Mouse (Mus musculus) megakaryocyte, embryonic 14.5 days (primary cell): Measurements from ENCODE around the gene Dcaf11. TPM values are rescaled to one million over a fixed set of nuclear protein-coding genes. Genes with fewer than 3 reads are reported as not detected.
A peak's percentile ranks its signal among the peaks of the same experiment; 100 is the strongest.

Experiments used
- H3K27me3 ChIP-seq: replicated peaks from 2 replicates; pipeline ENCODE3; 2012; ENCODE audit warnings: inconsistent platforms
- H3K36me3 ChIP-seq: replicated peaks from 2 replicates; pipeline ENCODE3; 2012; ENCODE audit warnings: low read length, inconsistent platforms, mixed read lengths
- H3K4me1 ChIP-seq: 2 replicates; pipeline ENCODE4 v1.6.1; 2012; ENCODE audit warnings: inconsistent platforms
- H3K4me3 ChIP-seq: replicated peaks from 2 replicates; pipeline ENCODE3; 2012; ENCODE audit warnings: moderate library complexity, mild to moderate bottlenecking, inconsistent platforms
- H3K9me3 ChIP-seq: 2 replicates; pipeline ENCODE4 v1.6.1; 2012; ENCODE audit warnings: inconsistent platforms
- FLI1 ChIP-seq: IDR thresholded peaks from 2 replicates; pipeline ENCODE4 v1.6.1; 2012; ENCODE audit warnings: low read length, inconsistent platforms, mixed read lengths
- GATA1 ChIP-seq: IDR thresholded peaks from 3 replicates; pipeline ENCODE4 v1.6.1; 2012; ENCODE audit warnings: mixed read lengths, low read length, inconsistent platforms, borderline replicate concordance
- polyA plus RNA-seq: library from polyadenylated mRNA; stranded (reverse); fragments of >175 nt; gene quantifications from 2 replicates; pipeline ENCODE4 v1.2.3, GENCODE M21; 2012; ENCODE audit warnings: low replicate concordance; ENCODE audit not compliant: insufficient read depth

The Dcaf11 gene
- polyA plus RNA-seq, 1 experiment, result 17.6 TPM

DNA sequence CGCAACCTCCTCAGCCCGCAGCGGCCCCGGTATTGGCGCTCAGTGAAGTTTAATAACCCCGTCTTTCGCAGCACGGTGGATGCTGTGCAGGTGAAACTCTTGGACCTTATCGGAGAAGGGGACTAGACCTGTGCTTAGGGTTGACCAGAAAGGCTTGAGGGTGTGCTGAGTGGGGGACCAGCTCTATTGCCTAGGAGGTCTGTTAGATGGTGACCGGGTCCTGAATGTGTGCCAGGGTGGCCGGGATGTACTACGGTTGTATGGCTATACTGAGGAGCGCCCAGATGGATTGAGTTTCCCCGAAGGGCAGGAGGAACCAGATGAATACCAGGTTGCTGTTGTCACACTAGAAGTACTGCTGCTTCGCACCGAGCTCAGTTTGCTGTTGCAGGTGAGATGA is 32.4 kb downstream of the Dcaf11 start:
- peak overlapping the region; percentile 96 for H3K4me3 ChIP-seq
- H3K27me3 ChIP-seq, result no peaks in the 10 kb centered on the region
- H3K4me1 ChIP-seq, result peaks cover 71% of the 10 kb centered on the region
- TF ChIP-seq FLI1 (no peak), GATA1 (no peak)
- H3K9me3 ChIP-seq, result no peaks in the 10 kb centered on the region
- H3K36me3 ChIP-seq, result peaks cover 61% of the 10 kb centered on the region

DNA sequence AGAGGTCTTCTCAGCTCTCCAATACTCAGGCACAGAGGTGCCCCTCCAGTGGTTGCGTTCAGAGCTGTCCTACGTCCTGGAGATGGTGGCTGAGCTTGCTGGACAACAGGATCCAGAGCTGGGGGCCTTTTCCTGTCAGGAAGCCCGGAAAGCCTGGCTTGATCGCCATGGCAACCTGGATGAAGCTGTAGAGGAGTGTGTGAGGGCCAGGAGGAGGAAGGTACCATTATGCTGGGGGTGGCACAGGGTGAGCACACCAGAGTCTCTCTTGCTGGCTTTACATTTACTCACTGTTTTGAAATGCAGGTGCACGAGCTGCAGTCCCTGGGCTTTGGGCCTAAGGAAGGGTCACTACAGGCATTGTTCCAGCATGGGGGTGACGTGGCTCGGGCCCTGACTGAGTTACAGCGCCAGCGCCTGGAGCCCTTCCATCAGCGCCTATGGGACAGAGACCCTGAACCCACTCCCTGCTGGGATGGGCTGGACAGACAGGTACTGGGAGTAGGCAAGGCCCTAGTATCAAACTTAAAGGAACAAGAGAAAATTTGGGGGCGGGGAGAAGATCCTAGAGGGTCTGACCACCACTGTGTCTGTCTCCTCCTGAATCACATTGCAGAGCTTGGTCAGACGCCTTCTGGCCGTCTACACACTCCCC is 36.4 kb downstream of the Dcaf11 start:
- Histone ChIP-seq H3K36me3 (peaks cover 78% of the 10 kb centered on the region), H3K9me3 (no peaks in the 10 kb centered on the region), H3K4me3 (no peak overlapping the region), H3K27me3 (no peaks in the 10 kb centered on the region), H3K4me1 (peaks cover 58% of the 10 kb centered on the region)
- no peak for TF ChIP-seq GATA1
- no peak for TF ChIP-seq FLI1

DNA sequence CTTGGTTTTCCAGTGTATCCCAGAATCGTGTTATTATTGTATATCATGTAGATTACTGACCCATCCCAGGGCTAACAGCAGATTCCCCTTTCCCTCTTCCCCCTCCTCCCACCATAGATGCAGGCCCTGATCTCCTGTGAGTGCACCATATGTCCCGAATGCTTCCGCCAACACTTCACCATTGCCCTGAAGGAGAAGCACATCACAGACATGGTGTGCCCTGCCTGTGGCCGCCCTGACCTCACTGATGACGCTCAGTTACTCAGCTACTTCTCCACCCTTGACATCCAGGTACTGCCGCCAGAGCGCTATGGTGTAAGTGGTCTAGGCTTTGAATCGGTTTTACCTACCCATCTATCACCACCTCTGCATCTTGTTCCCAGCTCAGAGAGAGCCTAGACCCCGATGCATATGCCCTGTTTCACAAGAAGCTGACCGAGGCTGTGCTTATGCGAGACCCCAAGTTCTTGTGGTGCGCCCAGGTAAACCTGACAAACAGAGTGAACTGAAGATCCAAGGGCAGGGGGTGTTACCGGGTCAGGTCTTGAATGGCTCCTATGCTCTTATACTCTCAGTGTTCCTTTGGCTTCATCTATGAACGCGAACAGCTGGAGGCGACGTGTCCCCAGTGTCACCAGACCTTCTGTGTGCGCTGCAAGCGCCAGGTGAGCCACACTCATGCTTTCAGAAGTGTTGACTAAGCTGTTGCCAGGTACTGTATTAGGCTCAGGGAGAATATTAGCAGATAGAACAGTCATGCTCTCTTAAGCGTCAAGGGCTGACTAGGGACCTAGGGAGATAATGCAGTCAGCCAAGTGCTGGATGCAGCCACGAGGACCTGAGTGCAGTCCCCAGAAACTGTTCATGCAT is 39.0 kb downstream of the Dcaf11 start:
- H3K27me3 ChIP-seq, result no peaks in the 10 kb centered on the region
- H3K9me3 ChIP-seq, result no peaks in the 10 kb centered on the region
- H3K36me3 ChIP-seq, result peaks cover 98% of the 10 kb centered on the region
- H3K4me3 ChIP-seq, result peak overlapping the region; percentile 26
- no peak for TF ChIP-seq GATA1
- no peak for TF ChIP-seq FLI1
- peaks cover 56% of the 10 kb centered on the region for H3K4me1 ChIP-seq

DNA sequence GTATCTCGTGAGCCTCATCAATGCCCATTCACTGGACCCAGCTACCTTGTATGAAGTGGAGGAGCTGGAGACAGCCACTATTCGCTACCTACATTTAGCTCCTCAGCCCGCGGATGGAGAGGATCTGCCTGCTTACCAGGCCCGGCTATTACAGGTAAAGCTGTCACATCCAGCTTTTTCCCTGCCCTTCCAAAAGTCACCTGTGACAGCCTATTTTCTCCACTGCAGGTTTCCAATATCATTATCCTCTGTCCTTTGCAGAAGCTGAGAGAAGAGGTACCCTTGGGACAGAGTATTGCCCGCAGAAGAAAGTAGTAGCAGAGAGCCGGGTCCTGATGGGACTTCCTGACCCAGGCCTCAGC is 43.4 kb downstream of the Dcaf11 start, which contains the start of gene Irf9:
Irf9 (plus strand) TSS at position 301 of the 362 bp plus-strand sequence.
- Histone ChIP-seq H3K9me3 (no peaks in the 10 kb centered on the region), H3K36me3 (peaks cover 88% of the 10 kb centered on the region), H3K4me3 (peak within 1 kb of the TSS; percentile 95), H3K4me1 (peaks cover 63% of the 10 kb centered on the region), H3K27me3 (no peaks in the 10 kb centered on the region)
- TF ChIP-seq FLI1, result no peak
- no peak for TF ChIP-seq GATA1

DNA sequence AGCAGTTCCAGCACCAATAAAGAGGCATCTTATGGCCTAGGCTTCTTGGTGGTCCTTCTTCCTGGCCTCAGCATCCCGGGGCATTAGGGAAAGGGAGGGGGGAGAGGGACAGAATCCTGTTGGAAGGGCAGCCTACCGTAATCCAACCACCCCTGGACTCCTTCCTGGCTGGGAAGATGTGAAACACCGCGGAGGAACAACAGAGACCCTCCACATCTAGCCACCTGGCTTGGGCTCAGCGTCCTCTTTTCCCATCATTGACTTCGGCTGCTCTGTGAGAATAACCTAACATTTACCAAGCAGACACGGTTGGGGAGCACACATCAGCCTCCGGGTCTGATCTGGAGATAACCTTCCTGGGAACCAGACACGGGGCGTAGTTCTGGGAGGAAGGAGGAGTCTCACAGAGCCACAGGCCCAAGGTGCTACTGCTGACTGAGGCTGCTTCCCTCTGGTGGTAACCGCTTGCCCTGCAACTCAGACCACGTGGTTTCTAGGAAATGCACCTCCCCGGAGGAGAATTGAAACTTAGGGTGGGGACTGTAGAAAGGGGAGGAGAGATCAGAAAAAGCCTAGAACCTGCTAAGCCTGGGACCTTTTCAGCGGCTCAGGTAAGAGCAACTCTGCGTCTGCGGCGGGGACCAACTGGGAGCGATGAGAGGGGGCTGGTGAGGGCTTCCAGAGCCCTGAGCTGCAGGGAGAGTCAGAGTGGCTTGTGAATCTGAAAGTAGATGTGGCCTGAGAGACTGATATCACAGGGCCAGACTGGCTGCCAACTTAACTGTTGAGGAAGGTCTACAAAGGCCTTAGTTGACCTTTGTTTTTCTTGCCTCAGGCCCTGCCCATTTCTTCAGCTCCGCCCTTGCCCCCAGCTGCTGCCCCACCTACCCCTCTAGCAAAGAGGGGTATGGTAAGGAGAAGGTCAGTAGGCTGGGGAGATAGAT is 44.1 kb downstream of the Dcaf11 start:
- Histone ChIP-seq H3K27me3 (no peaks in the 10 kb centered on the region), H3K4me1 (peaks cover 62% of the 10 kb centered on the region), H3K4me3 (peak overlapping the region; percentile 95), H3K9me3 (no peaks in the 10 kb centered on the region), H3K36me3 (peaks cover 88% of the 10 kb centered on the region)
- TF ChIP-seq FLI1 (no peak), GATA1 (0 out of 3 replicates have a peak, but pooled peaks have one; percentile 52)

DNA sequence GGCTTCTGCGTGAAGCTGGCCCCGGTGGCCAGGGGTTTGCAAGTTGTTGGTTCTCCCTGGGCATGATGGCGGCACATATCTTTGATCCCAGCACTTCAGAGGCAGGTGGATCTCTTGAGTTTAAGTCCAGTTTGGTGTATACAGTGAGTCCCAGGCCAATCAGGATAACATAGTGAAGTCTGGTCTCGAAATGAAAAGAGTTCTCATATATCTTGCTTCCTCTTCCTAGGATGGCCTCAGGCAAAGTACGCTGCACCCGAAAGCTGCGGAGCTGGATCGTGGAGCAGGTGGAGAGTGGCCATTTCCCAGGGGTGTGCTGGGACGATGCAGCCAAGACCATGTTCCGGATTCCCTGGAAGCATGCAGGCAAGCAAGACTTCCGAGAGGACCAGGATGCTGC is 45.0 kb downstream of the Dcaf11 start:
- H3K36me3 ChIP-seq, result peaks cover 88% of the 10 kb centered on the region
- no peaks in the 10 kb centered on the region for H3K9me3 ChIP-seq
- H3K4me3 ChIP-seq, result peak overlapping the region; percentile 95
- no peak for TF ChIP-seq FLI1
- peaks cover 62% of the 10 kb centered on the region for H3K4me1 ChIP-seq
- no peaks in the 10 kb centered on the region for H3K27me3 ChIP-seq

DNA sequence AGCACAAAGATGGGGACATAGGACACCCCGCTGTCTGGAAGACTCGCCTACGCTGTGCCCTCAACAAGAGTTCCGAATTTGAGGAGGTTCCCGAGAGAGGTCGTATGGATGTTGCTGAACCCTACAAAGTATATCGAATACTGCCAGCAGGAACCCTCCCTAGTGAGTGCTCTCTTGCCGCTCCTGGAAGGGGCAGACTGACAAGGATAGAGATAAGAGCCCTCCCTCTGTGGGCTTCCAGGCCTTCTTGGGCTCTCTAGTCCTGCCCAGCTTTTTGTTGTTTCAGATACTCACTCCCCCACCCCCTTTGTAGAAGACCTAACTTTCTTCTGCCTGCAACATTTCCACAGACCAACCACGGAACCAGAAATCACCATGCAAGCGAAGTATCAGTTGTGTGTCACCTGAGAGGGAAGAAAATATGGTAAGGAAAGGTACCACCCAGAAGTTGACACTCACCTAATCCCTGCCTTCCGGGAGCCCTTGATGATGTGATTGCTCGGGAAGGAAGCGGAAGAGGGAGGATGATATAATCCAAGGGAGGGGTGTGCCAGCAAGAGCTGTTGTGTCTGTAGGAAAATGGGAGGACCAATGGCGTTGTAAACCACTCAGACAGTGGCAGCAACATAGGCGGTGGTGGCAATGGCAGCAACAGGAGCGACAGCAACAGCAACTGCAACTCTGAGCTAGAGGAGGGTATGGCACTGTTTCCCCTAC is 46.1 kb downstream of the Dcaf11 start:
- Histone ChIP-seq H3K27me3 (no peaks in the 10 kb centered on the region), H3K36me3 (peaks cover 87% of the 10 kb centered on the region), H3K4me3 (peak overlapping the region; percentile 31), H3K4me1 (peaks cover 61% of the 10 kb centered on the region), H3K9me3 (no peaks in the 10 kb centered on the region)
- TF ChIP-seq FLI1, result no peak
- TF ChIP-seq GATA1, result no peak

DNA sequence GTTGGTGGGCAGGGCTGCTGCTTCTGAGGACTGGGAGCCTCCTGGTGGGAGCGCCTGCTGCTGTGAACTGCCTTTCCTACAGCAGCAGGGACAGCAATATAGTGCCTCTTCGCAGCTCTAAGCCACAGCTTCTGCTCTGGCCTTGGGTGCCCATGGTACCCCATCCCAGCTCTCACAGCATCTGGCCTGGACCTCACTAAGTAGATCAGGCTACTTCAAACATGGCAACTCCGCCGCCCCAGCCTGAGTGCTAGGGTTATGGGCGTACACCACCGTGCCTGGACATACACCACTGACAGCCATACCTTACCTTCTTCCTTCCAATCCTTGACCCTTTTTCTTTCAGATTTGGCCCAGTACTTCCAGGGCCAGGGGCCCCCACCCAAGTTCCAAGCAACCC is 48.5 kb downstream of the Dcaf11 start:
- peaks cover 65% of the 10 kb centered on the region for H3K36me3 ChIP-seq

DNA sequence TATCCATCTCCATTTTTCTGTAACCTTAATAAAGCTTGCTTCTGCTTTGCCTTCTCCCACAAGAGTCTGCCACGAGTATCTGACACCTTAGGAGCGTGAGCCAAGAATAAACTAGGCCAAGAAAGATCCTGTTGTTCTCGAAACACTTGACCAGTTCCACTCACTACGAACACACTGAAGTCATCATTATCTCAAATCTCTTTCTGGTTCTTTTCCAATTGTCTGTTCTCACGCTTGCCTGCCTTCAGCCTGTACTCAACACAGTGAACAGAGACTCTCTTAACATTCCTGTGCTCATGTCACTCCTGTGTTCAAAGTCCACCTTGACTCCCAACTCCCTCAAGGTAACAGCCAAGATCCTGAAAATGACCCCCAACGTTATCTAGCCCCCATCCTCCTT is 53.5 kb downstream of the Dcaf11 start:
- peaks cover 3% of the 10 kb centered on the region for H3K27me3 ChIP-seq
- no peak overlapping the region for H3K4me3 ChIP-seq
- TF ChIP-seq FLI1, result no peak
- TF ChIP-seq GATA1, result no peak
- peaks cover 14% of the 10 kb centered on the region for H3K4me1 ChIP-seq
- H3K36me3 ChIP-seq, result peaks cover 26% of the 10 kb centered on the region
- H3K9me3 ChIP-seq, result no peaks in the 10 kb centered on the region

More for the DNA sequence above, 48.5 kb downstream of the Dcaf11 start:
- TF ChIP-seq FLI1 (no peak), GATA1 (no peak)
- Histone ChIP-seq H3K27me3 (no peaks in the 10 kb centered on the region), H3K4me3 (no peak overlapping the region), H3K4me1 (peaks cover 48% of the 10 kb centered on the region), H3K9me3 (no peaks in the 10 kb centered on the region)
